Mouse (Mus musculus): Measurements from ENCODE around the gene Drd4. TPM values are rescaled to one million over a fixed set of nuclear protein-coding genes. Genes with fewer than 3 reads are reported as not detected.
A peak's percentile ranks its signal among the peaks of the same experiment; 100 is the strongest.
"Not testable (repeated sequence)": the region's sequence is repeated elsewhere in the genome, so short reads cannot be mapped to it uniquely, and the experiment has no call there.

The Drd4 gene
- 0.20 and 0.35 TPM in 2 replicates for polyA plus RNA-seq (2014; fragmentation: Nextera tagmentation; extraction: Ambion mirVana)

- H3K9me3 ChIP-seq (ENCODE audit: control insufficient read depth, low read depth, low read length) = no peaks in the 10 kb centered on the region
- H3K36me3 ChIP-seq (ENCODE audit: control insufficient read depth, insufficient read depth, low read length) = no peaks in the 10 kb centered on the region
- H3K4me3 ChIP-seq (ENCODE audit: low read depth, low read length) = peak within 1 kb of the TSS; percentile 40
- WGBS = 3% methylated on average over 44 of the region's 46 CpGs
- H3K27ac ChIP-seq (ENCODE audit: low read length) = no peak within 1 kb of the TSS
- 0 out of 2 replicates have a peak, but pooled peaks cover 13% of the 10 kb centered on the region for H3K4me1 ChIP-seq (ENCODE audit: control insufficient read depth, insufficient read depth, low read length)
- ATAC-seq (ENCODE audit: insufficient number of reproducible peaks, insufficient read depth, low FRiP score, low read depth) = peak; percentile 79; the same call in 1 of the 2 replicates
- peaks cover 31% of the 10 kb centered on the region for H3K27me3 ChIP-seq (ENCODE audit: control insufficient read depth, insufficient read depth, low read length)
- no peak within 1 kb of the TSS for H3K9ac ChIP-seq (replicated peaks; ENCODE audit: low read depth, low read length)
- peak within 1 kb of the TSS; percentile 85 for H3K4me2 ChIP-seq (replicated peaks; ENCODE audit: low read depth, low read length)
These were observed at the start of gene Drd4 for GRCm38 (mm10) chr7:141291921-141292582. Drd4 (plus strand) TSS chr7:141292006.

- not testable (repeated sequence) for ATAC-seq (ENCODE audit: insufficient number of reproducible peaks, insufficient read depth, low FRiP score, low read depth); H3K4me1 ChIP-seq (ENCODE audit: control insufficient read depth, insufficient read depth, low read length); H3K27ac ChIP-seq (ENCODE audit: low read length); H3K9me3 ChIP-seq (ENCODE audit: control insufficient read depth, low read depth, low read length); H3K27me3 ChIP-seq (ENCODE audit: control insufficient read depth, insufficient read depth, low read length); H3K4me2 ChIP-seq (replicated peaks; ENCODE audit: low read depth, low read length); H3K9ac ChIP-seq (replicated peaks; ENCODE audit: low read depth, low read length); H3K4me3 ChIP-seq (ENCODE audit: low read depth, low read length)
- WGBS = 89% methylated on average over 4 of the region's 4 CpGs
- peaks cover 76% of the 10 kb centered on the region for H3K36me3 ChIP-seq (ENCODE audit: control insufficient read depth, insufficient read depth, low read length)
These were observed 41.3 kb upstream of the Drd4 start for GRCm38 (mm10) chr7:141250486-141250885.

DNA sequence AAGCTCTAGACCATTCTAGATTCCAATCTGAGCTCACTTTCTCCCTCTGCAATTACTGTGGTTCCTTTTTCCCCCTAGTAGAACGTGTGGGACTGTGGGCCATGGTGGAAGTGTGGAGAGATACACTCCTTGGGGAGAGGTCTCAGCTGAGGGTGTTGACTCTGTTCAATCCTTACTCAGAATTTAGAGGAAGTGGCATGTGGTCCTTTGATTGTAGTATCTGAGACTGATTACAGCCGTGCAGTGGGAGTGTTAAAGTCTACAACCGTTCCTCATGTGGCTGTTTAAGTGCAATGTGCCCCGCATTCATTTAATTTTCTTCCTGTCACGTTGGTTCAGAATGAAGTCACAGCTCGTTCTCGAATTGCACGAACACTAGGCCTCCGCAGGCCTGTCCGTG lies 35.6 kb upstream of the Drd4 start:
- Histone ChIP-seq H3K4me3 (ENCODE audit: low read depth, low read length) (no peak overlapping the region), H3K36me3 (ENCODE audit: control insufficient read depth, insufficient read depth, low read length) (peaks cover 86% of the 10 kb centered on the region), H3K27me3 (ENCODE audit: control insufficient read depth, insufficient read depth, low read length) (no peaks in the 10 kb centered on the region), H3K4me2 (replicated peaks; ENCODE audit: low read depth, low read length) (no peak overlapping the region), H3K27ac (ENCODE audit: low read length) (no peak overlapping the region), H3K4me1 (ENCODE audit: control insufficient read depth, insufficient read depth, low read length) (no peaks in the 10 kb centered on the region), H3K9me3 (ENCODE audit: control insufficient read depth, low read depth, low read length) (no peaks in the 10 kb centered on the region), H3K9ac (replicated peaks; ENCODE audit: low read depth, low read length) (no peak overlapping the region)
- 94% methylated on average over 10 of the region's 10 CpGs for WGBS
- no peak for ATAC-seq (ENCODE audit: insufficient number of reproducible peaks, insufficient read depth, low FRiP score, low read depth)

GRCm38 (mm10) chr7:141261480-141261879 lies 30.3 kb upstream of the Drd4 start:
- WGBS = 85% methylated on average over 3 of the region's 3 CpGs
- Histone ChIP-seq H3K27ac (ENCODE audit: low read length) (no peak overlapping the region), H3K9ac (replicated peaks; ENCODE audit: low read depth, low read length) (no peak overlapping the region), H3K36me3 (ENCODE audit: control insufficient read depth, insufficient read depth, low read length) (peaks cover 73% of the 10 kb centered on the region), H3K4me2 (replicated peaks; ENCODE audit: low read depth, low read length) (no peak overlapping the region), H3K9me3 (ENCODE audit: control insufficient read depth, low read depth, low read length) (no peaks in the 10 kb centered on the region), H3K27me3 (ENCODE audit: control insufficient read depth, insufficient read depth, low read length) (no peaks in the 10 kb centered on the region), H3K4me3 (ENCODE audit: low read depth, low read length) (no peak overlapping the region), H3K4me1 (ENCODE audit: control insufficient read depth, insufficient read depth, low read length) (0 out of 2 replicates have a peak, but pooled peaks cover 2% of the 10 kb centered on the region)
- no peak for ATAC-seq (ENCODE audit: insufficient number of reproducible peaks, insufficient read depth, low FRiP score, low read depth)

DNA sequence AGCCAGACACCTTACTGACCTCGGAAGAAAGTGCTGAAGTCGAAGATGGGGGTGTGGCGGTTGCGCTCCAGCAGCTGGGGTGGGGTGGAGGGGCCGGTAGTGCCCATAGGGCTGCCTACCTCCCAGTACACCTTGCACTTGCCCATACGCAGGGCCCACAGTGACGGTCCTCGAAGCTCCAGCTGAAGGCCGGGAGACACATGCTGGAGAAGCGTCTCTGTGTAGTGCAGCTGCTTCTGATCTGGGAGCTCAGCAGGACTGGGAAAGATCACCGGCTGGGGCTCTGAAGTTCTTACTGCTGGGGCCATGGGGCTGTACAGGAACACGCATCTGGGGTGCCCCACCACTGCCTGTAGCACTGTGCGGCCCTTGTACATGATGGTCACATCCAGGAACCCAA lies 28.2 kb upstream of the Drd4 start:
- peaks cover 52% of the 10 kb centered on the region for H3K36me3 ChIP-seq (ENCODE audit: control insufficient read depth, insufficient read depth, low read length)
- no peak overlapping the region for H3K9ac ChIP-seq (replicated peaks; ENCODE audit: low read depth, low read length)
- WGBS = 90% methylated on average over 13 of the region's 13 CpGs
- H3K9me3 ChIP-seq (ENCODE audit: control insufficient read depth, low read depth, low read length) = no peaks in the 10 kb centered on the region
- no peak for ATAC-seq (ENCODE audit: insufficient number of reproducible peaks, insufficient read depth, low FRiP score, low read depth)
- H3K4me3 ChIP-seq (ENCODE audit: low read depth, low read length) = no peak overlapping the region
- H3K4me2 ChIP-seq (replicated peaks; ENCODE audit: low read depth, low read length) = no peak overlapping the region
- no peak overlapping the region for H3K27ac ChIP-seq (ENCODE audit: low read length)
- H3K4me1 ChIP-seq (ENCODE audit: control insufficient read depth, insufficient read depth, low read length) = 0 out of 2 replicates have a peak, but pooled peaks cover 2% of the 10 kb centered on the region
- no peaks in the 10 kb centered on the region for H3K27me3 ChIP-seq (ENCODE audit: control insufficient read depth, insufficient read depth, low read length)

DNA sequence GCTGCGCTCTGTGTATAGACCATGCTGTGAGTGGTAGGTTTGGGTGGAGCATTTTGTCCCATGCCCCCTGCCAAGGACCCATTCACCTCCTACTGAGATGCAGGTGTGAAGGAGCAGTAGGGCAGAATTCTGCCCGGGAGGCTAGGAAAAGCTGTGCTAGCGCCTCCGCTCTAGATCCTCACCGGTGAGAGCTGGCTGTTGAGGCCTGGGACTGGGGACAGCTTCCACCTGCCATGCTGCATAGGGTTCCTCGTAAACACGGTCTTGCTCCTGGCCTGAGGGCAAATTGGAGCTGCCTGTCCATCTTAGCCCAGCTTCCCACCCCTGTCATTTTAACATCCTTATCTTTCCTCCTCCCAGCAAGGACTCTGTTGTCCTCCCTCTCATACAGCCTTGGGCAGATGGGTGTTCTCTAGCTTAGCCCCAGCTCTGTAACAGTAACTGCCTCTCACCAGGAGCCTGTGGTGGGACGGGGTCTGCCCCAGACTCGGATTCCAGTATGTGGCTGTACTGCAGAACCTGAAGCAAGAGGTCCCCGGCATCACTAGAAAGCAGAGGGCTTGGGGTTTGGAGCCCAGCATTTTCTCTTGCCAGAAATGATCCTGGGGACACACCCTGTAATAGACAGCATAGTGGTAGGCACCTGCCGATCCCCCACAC lies 27.6 kb upstream of the Drd4 start:
- Histone ChIP-seq H3K4me3 (ENCODE audit: low read depth, low read length) (no peak overlapping the region), H3K4me1 (ENCODE audit: control insufficient read depth, insufficient read depth, low read length) (0 out of 2 replicates have a peak, but pooled peaks cover 2% of the 10 kb centered on the region), H3K27me3 (ENCODE audit: control insufficient read depth, insufficient read depth, low read length) (no peaks in the 10 kb centered on the region), H3K9me3 (ENCODE audit: control insufficient read depth, low read depth, low read length) (no peaks in the 10 kb centered on the region), H3K9ac (replicated peaks; ENCODE audit: low read depth, low read length) (no peak overlapping the region), H3K36me3 (ENCODE audit: control insufficient read depth, insufficient read depth, low read length) (peaks cover 46% of the 10 kb centered on the region), H3K27ac (ENCODE audit: low read length) (no peak overlapping the region), H3K4me2 (replicated peaks; ENCODE audit: low read depth, low read length) (no peak overlapping the region)
- 71% methylated on average over 11 of the region's 11 CpGs for WGBS
- ATAC-seq (ENCODE audit: insufficient number of reproducible peaks, insufficient read depth, low FRiP score, low read depth) = no peak

- Histone ChIP-seq H3K4me2 (replicated peaks; ENCODE audit: low read depth, low read length) (peak overlapping the region; percentile 78; the same call in 1 of the 2 replicates), H3K9me3 (ENCODE audit: control insufficient read depth, low read depth, low read length) (no peaks in the 10 kb centered on the region), H3K4me3 (ENCODE audit: low read depth, low read length) (no peak overlapping the region), H3K4me1 (ENCODE audit: control insufficient read depth, insufficient read depth, low read length) (0 out of 2 replicates have a peak, but pooled peaks cover 2% of the 10 kb centered on the region), H3K36me3 (ENCODE audit: control insufficient read depth, insufficient read depth, low read length) (peaks cover 40% of the 10 kb centered on the region), H3K27me3 (ENCODE audit: control insufficient read depth, insufficient read depth, low read length) (no peaks in the 10 kb centered on the region), H3K9ac (replicated peaks; ENCODE audit: low read depth, low read length) (no peak overlapping the region), H3K27ac (ENCODE audit: low read length) (no peak overlapping the region)
- peak; percentile 24; the same call in 1 of the 2 replicates for ATAC-seq (ENCODE audit: insufficient number of reproducible peaks, insufficient read depth, low FRiP score, low read depth)
- WGBS = 34% methylated on average over 12 of the region's 12 CpGs
These were observed 26.9 kb upstream of the Drd4 start for GRCm38 (mm10) chr7:141264761-141265410.

DNA sequence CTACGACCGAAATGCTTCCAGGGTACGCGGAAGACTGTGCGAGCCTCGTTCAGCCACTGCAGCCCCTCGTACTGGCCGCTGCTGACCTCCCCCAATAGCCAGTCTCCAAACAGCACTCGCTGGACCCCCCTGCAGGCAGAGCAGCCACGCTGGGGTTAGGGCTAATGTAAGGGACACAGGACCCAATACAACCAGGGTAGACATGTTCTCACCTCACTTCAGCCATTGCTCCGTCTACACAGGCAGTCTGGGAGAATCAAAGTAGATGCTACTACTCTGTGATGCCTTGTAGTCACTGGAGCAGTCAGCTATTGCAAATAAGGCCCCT lies 26.4 kb upstream of the Drd4 start:
- no peak overlapping the region for H3K27ac ChIP-seq (ENCODE audit: low read length)

More for the DNA sequence above, 26.4 kb upstream of the Drd4 start:
- Histone ChIP-seq H3K4me1 (ENCODE audit: control insufficient read depth, insufficient read depth, low read length) (0 out of 2 replicates have a peak, but pooled peaks cover 2% of the 10 kb centered on the region), H3K4me3 (ENCODE audit: low read depth, low read length) (peak overlapping the region; percentile 53; the same call in 1 of the 2 replicates), H3K36me3 (ENCODE audit: control insufficient read depth, insufficient read depth, low read length) (peaks cover 35% of the 10 kb centered on the region), H3K9ac (replicated peaks; ENCODE audit: low read depth, low read length) (no peak overlapping the region), H3K27me3 (ENCODE audit: control insufficient read depth, insufficient read depth, low read length) (no peaks in the 10 kb centered on the region), H3K9me3 (ENCODE audit: control insufficient read depth, low read depth, low read length) (no peaks in the 10 kb centered on the region), H3K4me2 (replicated peaks; ENCODE audit: low read depth, low read length) (peak overlapping the region; percentile 78)
- ATAC-seq (ENCODE audit: insufficient number of reproducible peaks, insufficient read depth, low FRiP score, low read depth) = no peak
- WGBS = 41% methylated on average over 11 of the region's 11 CpGs

Measured in stomach, embryonic 14.5 days (tissue).